Mouse (Mus musculus) intestine, postnatal 0 days (tissue): ENCODE measurements around the gene Osbpl11. TPM values are rescaled to one million over a fixed set of nuclear protein-coding genes. Genes with fewer than 3 reads are reported as not detected.

Source experiments
- ATAC-seq: fragments of 200-750 bp; cut with Nextera tagmentation; 2 replicates; pipeline ENCODE4 v1.8.0; 2017; ENCODE audit warnings: mild to moderate bottlenecking, moderate TSS enrichment, moderate library complexity
- H3K27ac ChIP-seq: fragments of 300-500 bp; sonication (generic); 2 replicates; pipeline ENCODE4 v1.5.1; 2014; ENCODE audit warnings: mild to moderate bottlenecking, low read depth, low read length, moderate library complexity
- H3K27me3 ChIP-seq: fragments of 300-500 bp; sonication (generic); replicated peaks from 2 replicates; pipeline ENCODE4 v1.6.1; 2014; ENCODE audit warnings: low read length, mixed read lengths; ENCODE audit not compliant: control insufficient read depth, insufficient read depth
- H3K36me3 ChIP-seq: fragments of 300-500 bp; sonication (generic); 2 replicates; pipeline ENCODE4 v1.6.1; 2014; ENCODE audit warnings: mild to moderate bottlenecking, moderate library complexity; ENCODE audit not compliant: control insufficient read depth, insufficient read depth
- H3K4me1 ChIP-seq: fragments of 300-500 bp; sonication (generic); replicated peaks from 2 replicates; pipeline ENCODE4 v1.6.1; 2014; ENCODE audit warnings: antibody characterized with exemption, low read length, mixed read lengths; ENCODE audit not compliant: control insufficient read depth, insufficient read depth
- H3K4me2 ChIP-seq: fragments of 300-500 bp; sonication (generic); replicated peaks from 2 replicates; pipeline ENCODE4 v1.6.1; 2014; ENCODE audit warnings: low read depth, mild to moderate bottlenecking, moderate library complexity
- H3K4me3 ChIP-seq: fragments of 300-500 bp; sonication (generic); 2 replicates; pipeline ENCODE4 v1.5.1; 2014; ENCODE audit warnings: low read depth, low read length
- H3K9ac ChIP-seq: fragments of 300-500 bp; sonication (generic); 2 replicates; pipeline ENCODE4 v1.6.1; 2014; ENCODE audit warnings: mild to moderate bottlenecking, low read depth, low read length
- H3K9me3 ChIP-seq: fragments of 300-500 bp; sonication (generic); 2 replicates; pipeline ENCODE4 v1.6.1; 2016; ENCODE audit warnings: mixed run types; ENCODE audit not compliant: control insufficient read depth
- CTCF ChIP-seq: sonication (generic); IDR thresholded peaks from 2 replicates; pipeline ENCODE4 v1.5.1; 2016; ENCODE audit warnings: low read depth, mild to moderate bottlenecking, control low read depth, antibody characterized with exemption, moderate library complexity
- WGBS: fragments of 180-500 bp; shearing (Covaris S2); extraction: QIAGEN DNeasy Blood & Tissue Kit; methylation state at CpG from one replicate; pipeline ENCODE4 v1.1.7; 2014; 5-methylcytosine and 5-hydroxymethylcytosine counted together
- polyA plus RNA-seq: library from polyadenylated mRNA; unstranded; fragments of >200 nt; fragmentation: Nextera tagmentation; extraction: Ambion mirVana; gene quantifications from 2 replicates; pipeline ENCODE4 v1.2.1, GENCODE M21; 2015

Gene Osbpl11
- polyA plus RNA-seq, 1 experiment from 2014 or later, result 9.2 TPM

- no peaks in the 10 kb centered on the region for H3K9me3 ChIP-seq
- peak overlapping the region; percentile 80 for H3K4me2 ChIP-seq
- H3K9ac ChIP-seq, result peak overlapping the region; percentile 99
- peaks cover 11% of the 10 kb centered on the region for H3K4me1 ChIP-seq
- no peaks in the 10 kb centered on the region for H3K36me3 ChIP-seq
- 12% methylated on average over 4 of the region's 4 CpGs for WGBS
- H3K27me3 ChIP-seq, result no peaks in the 10 kb centered on the region
- no peak for ATAC-seq
- no peak for TF ChIP-seq CTCF
- H3K27ac ChIP-seq, result peak overlapping the region; percentile 95
- peak overlapping the region; percentile 93 for H3K4me3 ChIP-seq
Observed at GRCm38 (mm10) chr16:33186134-33186533, 1.3 kb downstream of the Osbpl11 start.

DNA sequence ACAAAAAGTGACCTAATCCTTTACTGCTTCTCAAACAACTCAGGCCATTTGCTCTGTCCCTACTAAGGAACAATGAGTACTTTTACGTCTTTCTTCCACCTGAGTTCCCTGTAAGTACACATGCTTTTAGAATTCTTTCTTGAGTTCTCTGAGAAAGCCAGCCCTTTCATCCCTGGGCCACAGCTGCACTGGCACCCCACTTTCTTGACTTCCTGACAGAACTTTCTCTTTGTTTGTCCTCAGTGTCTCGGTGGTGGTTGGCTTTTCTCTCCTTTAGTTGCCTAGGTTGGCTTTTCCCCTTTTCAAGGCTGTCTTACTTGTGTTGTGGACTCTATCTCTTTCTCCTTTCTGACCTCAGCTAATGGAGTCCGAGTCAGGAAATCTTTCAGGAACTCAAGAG, 3.2 kb downstream of the Osbpl11 start:
- WGBS, result 36% methylated on average over 3 of the region's 3 CpGs
- TF ChIP-seq CTCF, result no peak

DNA sequence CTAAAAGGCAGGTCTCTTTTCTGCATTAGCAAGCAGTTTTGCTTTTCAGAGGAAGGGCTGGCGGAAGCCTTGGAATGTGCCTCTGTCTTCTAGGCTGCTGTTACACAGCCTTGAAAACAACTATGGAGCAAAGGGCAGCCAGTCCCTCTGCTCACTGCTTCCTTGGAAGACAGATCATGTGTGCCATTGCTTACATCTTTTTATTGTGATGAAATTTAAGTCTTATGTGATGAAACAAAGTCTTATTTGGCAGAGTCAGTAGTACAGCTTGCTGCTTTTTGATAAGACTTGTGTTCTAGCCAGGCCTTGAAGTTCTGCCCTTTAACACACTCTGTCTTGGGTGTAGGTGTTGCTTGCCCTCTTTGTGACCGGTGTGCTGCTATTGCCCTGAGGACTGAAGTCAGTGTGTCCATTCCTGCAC, 6.8 kb downstream of the Osbpl11 start:
- H3K9ac ChIP-seq, result no peak overlapping the region
- no peaks in the 10 kb centered on the region for H3K36me3 ChIP-seq
- peak overlapping the region; percentile 73 for H3K27ac ChIP-seq
- peaks cover 11% of the 10 kb centered on the region for H3K4me1 ChIP-seq
- no peak overlapping the region for H3K4me3 ChIP-seq
- no peak for TF ChIP-seq CTCF
- H3K27me3 ChIP-seq, result no peaks in the 10 kb centered on the region
- no peak overlapping the region; the same call in 1 of the 2 replicates for H3K4me2 ChIP-seq
- no peaks in the 10 kb centered on the region for H3K9me3 ChIP-seq
- peak; percentile 79 for ATAC-seq
- WGBS, result 55% methylated on average over 2 of the region's 2 CpGs

More for the DNA sequence above, 3.2 kb downstream of the Osbpl11 start:
- no peak for ATAC-seq
- Histone ChIP-seq H3K27me3 (no peaks in the 10 kb centered on the region), H3K27ac (no peak overlapping the region), H3K36me3 (no peaks in the 10 kb centered on the region), H3K9ac (no peak overlapping the region), H3K4me1 (peaks cover 11% of the 10 kb centered on the region), H3K4me2 (no peak overlapping the region), H3K9me3 (no peaks in the 10 kb centered on the region), H3K4me3 (no peak overlapping the region)

DNA sequence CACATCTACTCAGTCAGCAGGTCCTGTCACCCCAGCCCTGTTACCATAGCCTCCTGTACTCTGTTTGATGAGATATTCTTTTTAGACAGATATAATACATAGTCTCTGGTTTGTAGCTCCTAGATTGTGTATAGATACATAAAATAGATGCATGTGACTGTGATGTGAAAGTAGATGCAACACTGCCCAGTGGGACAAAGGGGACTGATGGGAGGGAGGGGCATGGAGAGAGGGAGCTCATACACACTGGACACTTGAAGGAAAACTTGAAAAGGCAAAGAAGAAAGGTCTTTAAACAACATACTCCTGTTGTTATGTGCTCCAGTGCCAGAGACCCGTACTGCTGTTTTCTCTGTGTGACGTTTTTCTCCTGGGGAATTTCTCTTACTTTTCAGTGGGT, 7.4 kb downstream of the Osbpl11 start:
- H3K27me3 ChIP-seq, result no peaks in the 10 kb centered on the region
- peaks cover 11% of the 10 kb centered on the region for H3K4me1 ChIP-seq
- no peaks in the 10 kb centered on the region for H3K9me3 ChIP-seq
- TF ChIP-seq CTCF, result no peak
- H3K4me3 ChIP-seq, result no peak overlapping the region
- H3K27ac ChIP-seq, result peak overlapping the region; percentile 73
- no peak for ATAC-seq
- H3K9ac ChIP-seq, result no peak overlapping the region
- WGBS, result 80% methylated on average over 2 of the region's 2 CpGs
- H3K4me2 ChIP-seq, result no peak overlapping the region
- no peaks in the 10 kb centered on the region for H3K36me3 ChIP-seq

DNA sequence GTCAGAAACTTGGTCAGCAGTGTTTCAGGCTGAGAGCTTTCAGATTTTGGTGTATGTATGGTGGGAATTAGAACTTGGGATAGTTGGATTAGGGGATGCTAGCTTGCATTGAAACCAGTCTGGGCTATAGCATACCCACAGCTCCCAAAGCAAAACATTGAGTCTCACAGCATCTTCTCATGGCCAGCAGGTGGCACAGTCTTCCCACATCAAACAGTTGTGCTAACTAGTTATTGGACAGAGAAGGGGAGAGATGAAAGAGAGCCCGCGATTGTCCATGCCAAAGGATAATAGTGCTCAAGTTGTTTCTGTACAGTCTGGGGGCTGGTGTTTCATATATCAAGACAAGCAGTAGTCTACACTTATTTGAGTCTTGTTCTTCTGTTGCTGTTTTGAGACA, 8.8 kb downstream of the Osbpl11 start:
- no peak overlapping the region for H3K4me3 ChIP-seq
- no peak overlapping the region for H3K9ac ChIP-seq
- H3K4me1 ChIP-seq, result peaks cover 6% of the 10 kb centered on the region
- no peak overlapping the region for H3K4me2 ChIP-seq
- no peak overlapping the region for H3K27ac ChIP-seq
- no peaks in the 10 kb centered on the region for H3K9me3 ChIP-seq
- no peak for ATAC-seq
- H3K36me3 ChIP-seq, result no peaks in the 10 kb centered on the region
- WGBS, result 49% methylated on average over 2 of the region's 2 CpGs
- peak; percentile 88 for TF ChIP-seq CTCF
- no peaks in the 10 kb centered on the region for H3K27me3 ChIP-seq

GRCm38 (mm10) chr16:33195686-33196313, 10.9 kb downstream of the Osbpl11 start:
- Histone ChIP-seq H3K27ac (peak overlapping the region; percentile 58), H3K4me1 (no peaks in the 10 kb centered on the region), H3K4me2 (no peak overlapping the region), H3K9me3 (no peaks in the 10 kb centered on the region), H3K36me3 (no peaks in the 10 kb centered on the region; the same call in 1 of the 2 replicates), H3K4me3 (no peak overlapping the region), H3K27me3 (no peaks in the 10 kb centered on the region), H3K9ac (no peak overlapping the region)
- peak; percentile 79 for TF ChIP-seq CTCF
- 54% methylated on average over 4 of the region's 5 CpGs for WGBS
- ATAC-seq, result peak; percentile 37
